Mouse (Mus musculus): ENCODE data around the gene Tubb5. TPM values are rescaled to one million over a fixed set of nuclear protein-coding genes. Genes with fewer than 3 reads are reported as not detected.

Tubb5 gene
- total RNA-seq, 2 experiments from 2014 or later = 381 to 413 TPM

- DNase-seq (ENCODE audit: extremely low spot score in 1 of 2, low spot score in 1 of 2) = no peak
Measured at GRCm38 (mm10) chr17:35832400-35833238, 5.5 kb downstream of the Tubb5 start.

GRCm38 (mm10) chr17:35829737-35830136, 8.4 kb downstream of the Tubb5 start:
- peak; percentile 68 to 77 for DNase-seq (ENCODE audit: extremely low spot score in 1 of 2, low spot score in 1 of 2)

GRCm38 (mm10) chr17:35825109-35825850, 12.8 kb downstream of the Tubb5 start:
- DNase-seq (ENCODE audit: extremely low spot score in 1 of 2, low spot score in 1 of 2) = no peak

- no peak for DNase-seq (ENCODE audit: extremely low spot score in 1 of 2, low spot score in 1 of 2)
Measured at GRCm38 (mm10) chr17:35824402-35824801, 13.7 kb downstream of the Tubb5 start.

- DNase-seq (ENCODE audit: extremely low spot score in 1 of 2, low spot score in 1 of 2) = peak; percentile 61 to 70
Measured at GRCm38 (mm10) chr17:35822964-35823937, 14.9 kb downstream of the Tubb5 start, which contains the start of gene Flot1. Gene Flot1 (plus strand): TSS chr17:35823230.

GRCm38 (mm10) chr17:35822564-35822963, 15.5 kb downstream of the Tubb5 start:
- DNase-seq (ENCODE audit: extremely low spot score in 1 of 2, low spot score in 1 of 2) = no peak

- peak in 1 of 2 experiments; percentile 34 for DNase-seq (ENCODE audit: extremely low spot score in 1 of 2, low spot score in 1 of 2)
Measured at GRCm38 (mm10) chr17:35821439-35822430, 16.4 kb downstream of the Tubb5 start, which contains the start of gene Ier3. Gene Ier3 (plus strand): TSS chr17:35821684.

GRCm38 (mm10) chr17:35820111-35820510, 18.0 kb downstream of the Tubb5 start:
- no peak for DNase-seq (ENCODE audit: extremely low spot score in 1 of 2, low spot score in 1 of 2)

- DNase-seq (ENCODE audit: extremely low spot score in 1 of 2, low spot score in 1 of 2) = no peak
Measured at GRCm38 (mm10) chr17:35817226-35817625, 20.9 kb downstream of the Tubb5 start.

GRCm38 (mm10) chr17:35816686-35817085, 21.4 kb downstream of the Tubb5 start:
- no peak for DNase-seq (ENCODE audit: extremely low spot score in 1 of 2, low spot score in 1 of 2)

GRCm38 (mm10) chr17:35815836-35816235, 22.3 kb downstream of the Tubb5 start:
- DNase-seq (ENCODE audit: extremely low spot score in 1 of 2, low spot score in 1 of 2) = no peak

GRCm38 (mm10) chr17:35814678-35815077, 23.4 kb downstream of the Tubb5 start:
- DNase-seq (ENCODE audit: extremely low spot score in 1 of 2, low spot score in 1 of 2) = no peak

- no peak for DNase-seq (ENCODE audit: extremely low spot score in 1 of 2, low spot score in 1 of 2)
Measured at GRCm38 (mm10) chr17:35813653-35814052, 24.5 kb downstream of the Tubb5 start.

- DNase-seq (ENCODE audit: extremely low spot score in 1 of 2, low spot score in 1 of 2) = peak in 1 of 2 experiments; percentile 38
Measured at GRCm38 (mm10) chr17:35813245-35813647, 24.9 kb downstream of the Tubb5 start.

GRCm38 (mm10) chr17:35812736-35813135, 25.4 kb downstream of the Tubb5 start:
- DNase-seq (ENCODE audit: extremely low spot score in 1 of 2, low spot score in 1 of 2) = no peak

GRCm38 (mm10) chr17:35812307-35812706, 25.8 kb downstream of the Tubb5 start:
- DNase-seq (ENCODE audit: extremely low spot score in 1 of 2, low spot score in 1 of 2) = no peak

GRCm38 (mm10) chr17:35810900-35811648, 27.0 kb downstream of the Tubb5 start:
- DNase-seq (ENCODE audit: extremely low spot score in 1 of 2, low spot score in 1 of 2) = no peak

GRCm38 (mm10) chr17:35809395-35809794, 28.7 kb downstream of the Tubb5 start:
- DNase-seq (ENCODE audit: extremely low spot score in 1 of 2, low spot score in 1 of 2) = no peak

Measured in layer of hippocampus, postnatal 25 days (tissue).